Mouse (Mus musculus) thymus, adult 2 months (tissue): ENCODE measurements at regions not wholly inside any gene's neighbourhood (a gene's known extent, or its start where the extent isn't known, plus 50 kb on each side); places are given as distances from the start of the nearest gene placed in this dataset.

ENCODE experiments used
- DNase-seq: peaks from one replicate; pipeline ENCODE4 v3.0.0; 2021
- H3K27ac ChIP-seq: fragments of 200-500 bp; 2 replicates; pipeline ENCODE4 v1.5.1; 2012; ENCODE audit warnings: low read length, control low read depth; ENCODE audit not compliant: control insufficient read depth, insufficient read depth
- H3K27me3 ChIP-seq: fragments of 200-500 bp; 2 replicates; pipeline ENCODE4 v1.6.1; 2012; ENCODE audit warnings: mild to moderate bottlenecking, low read length, moderate library complexity, mixed read lengths; ENCODE audit not compliant: control insufficient read depth, insufficient read depth
- H3K36me3 ChIP-seq: fragments of 200-500 bp; 2 replicates; pipeline ENCODE4 v1.6.1; 2012; ENCODE audit warnings: mild to moderate bottlenecking, low read length, moderate library complexity; ENCODE audit not compliant: control insufficient read depth, insufficient read depth
- H3K4me1 ChIP-seq: fragments of 200-500 bp; replicated peaks from 2 replicates; pipeline ENCODE4 v1.6.1; 2012; ENCODE audit warnings: low read length; ENCODE audit not compliant: control insufficient read depth, insufficient read depth
- H3K4me3 ChIP-seq: fragments of 200-500 bp; 2 replicates; pipeline ENCODE4 v1.5.1; 2012; ENCODE audit warnings: mild to moderate bottlenecking, low read length, control low read depth, moderate library complexity; ENCODE audit not compliant: control insufficient read depth, insufficient read depth
- CTCF ChIP-seq: fragments of 200-500 bp; IDR thresholded peaks from 2 replicates; pipeline ENCODE4 v1.5.1; 2012; ENCODE audit warnings: mild to moderate bottlenecking, control low read depth, low read length, moderate library complexity, borderline replicate concordance; ENCODE audit not compliant: control insufficient read depth, poor library complexity, insufficient read depth; ENCODE audit errors: extremely low read depth
- POLR2A ChIP-seq: fragments of 200-500 bp; IDR thresholded peaks from 2 replicates; pipeline ENCODE4 v1.6.1; 2012; ENCODE audit warnings: mild to moderate bottlenecking, low read length, control low read depth, moderate library complexity; ENCODE audit not compliant: control insufficient read depth, poor library complexity, insufficient read depth; ENCODE audit errors: extremely low read depth
- WGBS: fragments of 180-500 bp; shearing (Covaris S2); methylation state at CpG from one replicate; pipeline ENCODE4 v1.1.7; 2018; 5-methylcytosine and 5-hydroxymethylcytosine counted together

DNA sequence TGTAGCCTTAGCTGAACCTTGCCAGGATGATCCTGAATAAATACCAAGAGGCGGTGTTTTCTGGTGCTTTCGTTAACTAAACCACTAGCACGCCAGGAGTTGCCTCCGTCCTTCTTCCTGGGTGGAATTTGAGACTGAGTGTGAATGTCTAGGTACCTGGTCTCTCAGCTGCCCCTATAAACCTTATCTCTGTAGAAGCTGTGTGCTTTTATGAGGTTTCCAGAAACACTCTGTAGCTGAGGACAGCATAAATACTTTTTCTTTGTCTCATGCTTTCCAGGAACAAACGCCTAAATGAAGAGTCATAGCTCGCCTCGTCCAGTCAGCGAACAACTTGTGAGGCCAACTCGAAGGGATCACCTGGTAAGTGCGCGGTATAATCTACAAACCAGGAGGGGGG, 143.6 kb upstream of the Tsc22d1 start:
- Histone ChIP-seq H3K4me3 (no peak overlapping the region), H3K27ac (no peak overlapping the region), H3K36me3 (no peaks in the 10 kb centered on the region), H3K27me3 (no peaks in the 10 kb centered on the region), H3K4me1 (no peaks in the 10 kb centered on the region)
- no peak for DNase-seq
- WGBS, result 90% methylated on average over 11 of the region's 11 CpGs
- no peak for TF ChIP-seq CTCF
- no peak for TF ChIP-seq POLR2A

DNA sequence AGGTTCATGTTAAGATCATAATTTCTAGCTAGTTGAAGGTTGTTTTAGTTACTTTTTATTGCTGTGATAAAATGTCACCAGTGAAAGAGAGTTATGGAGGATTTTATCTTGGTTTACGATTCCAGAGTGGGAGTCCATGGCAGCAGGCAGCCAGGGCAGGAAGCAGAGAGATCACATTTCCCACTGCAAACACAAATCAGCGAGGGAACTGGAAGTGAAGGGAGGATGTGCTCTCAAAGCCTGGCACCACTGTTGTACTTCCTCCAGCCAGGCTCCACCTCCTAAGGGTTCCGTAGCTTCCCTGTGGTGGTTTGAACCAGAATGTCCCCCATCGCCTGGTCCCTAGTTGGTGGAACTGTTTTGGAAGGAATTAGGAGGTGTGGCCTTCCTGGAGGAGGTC, 141.9 kb upstream of the Tsc22d1 start:
- no peak for DNase-seq
- 87% methylated on average over 4 of the region's 4 CpGs for WGBS
- Histone ChIP-seq H3K27ac (no peak overlapping the region), H3K27me3 (no peaks in the 10 kb centered on the region), H3K4me1 (no peaks in the 10 kb centered on the region), H3K4me3 (no peak overlapping the region), H3K36me3 (no peaks in the 10 kb centered on the region)
- TF ChIP-seq CTCF (no peak), POLR2A (no peak)

DNA sequence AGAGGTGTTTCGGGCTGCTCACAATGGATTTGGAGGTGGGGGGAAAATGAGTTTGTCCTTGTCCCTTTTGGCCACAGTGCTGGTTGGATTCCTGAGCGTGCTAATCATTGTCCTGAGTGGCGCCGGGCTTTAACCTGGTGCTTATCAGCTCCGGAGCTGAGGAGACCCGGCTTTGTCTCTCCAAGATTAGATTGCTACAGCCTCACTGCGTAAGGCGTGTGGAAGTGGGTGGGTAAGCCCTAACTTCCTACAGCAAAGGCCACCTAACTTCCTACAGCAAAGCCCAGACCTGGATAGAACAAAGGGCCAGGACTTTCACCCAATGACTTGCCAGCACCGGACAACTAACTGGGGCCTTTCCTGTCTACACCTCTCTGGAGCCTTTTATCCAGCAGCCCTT, 138.1 kb upstream of the Tsc22d1 start:
- WGBS, result 72% methylated on average over 9 of the region's 9 CpGs
- DNase-seq, result no peak
- Histone ChIP-seq H3K4me1 (no peaks in the 10 kb centered on the region), H3K27ac (no peak overlapping the region), H3K27me3 (no peaks in the 10 kb centered on the region), H3K4me3 (no peak overlapping the region), H3K36me3 (no peaks in the 10 kb centered on the region)
- no peak for TF ChIP-seq POLR2A
- TF ChIP-seq CTCF, result no peak

DNA sequence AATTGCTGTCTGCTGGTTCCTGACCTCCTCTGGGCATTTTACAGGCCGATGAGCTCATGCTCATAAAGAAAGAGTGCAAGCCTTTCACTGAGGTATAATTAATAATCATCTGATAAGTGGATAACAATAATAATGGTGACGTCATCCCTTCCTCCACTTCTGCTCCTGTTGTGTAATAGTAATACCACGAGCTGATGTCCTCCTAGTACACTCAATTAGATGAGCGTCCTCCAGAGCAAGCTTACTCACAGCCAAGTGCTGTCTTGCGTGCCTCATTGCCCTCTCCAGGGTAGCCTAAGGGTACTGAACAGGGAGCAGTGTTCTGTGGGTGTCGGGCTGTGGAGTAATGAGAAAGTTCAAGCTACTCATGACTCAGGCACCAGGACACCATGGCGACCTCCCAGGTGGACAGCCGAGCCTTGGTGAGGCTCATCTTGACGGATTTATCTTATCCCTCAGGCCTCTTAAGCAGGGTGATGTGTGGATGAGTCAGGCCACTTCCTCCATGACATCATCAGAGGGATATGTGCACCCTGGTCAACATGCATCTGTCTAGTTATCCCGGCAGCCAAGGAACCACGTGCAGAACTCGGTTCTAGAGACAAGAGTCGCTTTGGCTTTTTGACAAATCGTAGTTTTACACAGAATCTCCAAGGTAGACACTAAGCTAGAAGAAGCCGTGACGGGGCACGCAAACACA, 135.9 kb upstream of the Tsc22d1 start:
- Histone ChIP-seq H3K4me1 (no peaks in the 10 kb centered on the region), H3K36me3 (no peaks in the 10 kb centered on the region), H3K4me3 (no peak overlapping the region), H3K27me3 (no peaks in the 10 kb centered on the region), H3K27ac (no peak overlapping the region)
- WGBS, result 94% methylated on average over 17 of the region's 17 CpGs
- TF ChIP-seq CTCF (no peak), POLR2A (no peak)
- no peak for DNase-seq

DNA sequence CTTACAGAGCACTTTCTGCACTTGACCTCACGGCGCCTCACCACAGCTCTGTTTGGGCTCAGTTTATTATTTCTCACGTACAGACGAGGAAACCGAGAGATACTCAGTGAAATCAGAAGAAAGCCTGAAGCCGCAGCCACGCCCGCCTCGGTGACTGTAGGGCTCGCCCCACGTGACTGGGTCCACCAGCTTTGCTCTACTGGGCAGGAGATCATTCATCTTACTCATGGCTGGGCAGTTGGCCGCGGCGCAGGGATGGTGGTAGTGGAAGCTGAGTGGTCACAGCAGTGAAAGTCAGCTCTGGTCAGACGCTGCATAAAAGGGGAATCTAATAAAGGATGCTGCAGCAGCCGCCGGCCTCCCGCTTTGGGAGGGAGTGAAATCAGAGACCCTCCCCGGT, 135.2 kb upstream of the Tsc22d1 start:
- TF ChIP-seq POLR2A (no peak), CTCF (no peak)
- Histone ChIP-seq H3K4me3 (no peak overlapping the region), H3K27ac (no peak overlapping the region), H3K27me3 (no peaks in the 10 kb centered on the region), H3K4me1 (no peaks in the 10 kb centered on the region), H3K36me3 (no peaks in the 10 kb centered on the region)
- no peak for DNase-seq
- WGBS, result 87% methylated on average over 19 of the region's 19 CpGs

DNA sequence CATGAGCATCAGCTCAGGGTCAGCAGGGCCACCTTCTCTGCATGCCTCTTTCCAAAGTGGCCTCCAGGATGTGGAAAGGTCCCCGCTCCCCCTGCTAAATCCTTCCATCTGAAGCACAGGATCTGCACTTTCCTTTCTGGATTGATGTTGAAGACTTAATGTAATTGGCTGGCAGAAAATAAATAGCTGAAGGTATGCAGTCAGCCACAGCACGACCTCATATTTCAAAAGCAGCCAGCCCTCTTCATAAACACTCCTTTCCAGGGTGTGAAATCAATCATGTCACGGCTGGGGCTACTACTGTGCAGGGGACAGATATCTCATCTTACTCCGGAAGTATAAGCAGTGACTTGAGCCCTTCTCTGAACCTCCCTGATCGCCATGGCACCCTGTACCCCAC, 132.9 kb upstream of the Tsc22d1 start:
- H3K4me3 ChIP-seq, result no peak overlapping the region
- 79% methylated on average over 5 of the region's 5 CpGs for WGBS
- no peak for DNase-seq
- TF ChIP-seq POLR2A, result no peak
- H3K27me3 ChIP-seq, result no peaks in the 10 kb centered on the region
- H3K27ac ChIP-seq, result no peak overlapping the region
- H3K36me3 ChIP-seq, result no peaks in the 10 kb centered on the region
- H3K4me1 ChIP-seq, result no peaks in the 10 kb centered on the region

DNA sequence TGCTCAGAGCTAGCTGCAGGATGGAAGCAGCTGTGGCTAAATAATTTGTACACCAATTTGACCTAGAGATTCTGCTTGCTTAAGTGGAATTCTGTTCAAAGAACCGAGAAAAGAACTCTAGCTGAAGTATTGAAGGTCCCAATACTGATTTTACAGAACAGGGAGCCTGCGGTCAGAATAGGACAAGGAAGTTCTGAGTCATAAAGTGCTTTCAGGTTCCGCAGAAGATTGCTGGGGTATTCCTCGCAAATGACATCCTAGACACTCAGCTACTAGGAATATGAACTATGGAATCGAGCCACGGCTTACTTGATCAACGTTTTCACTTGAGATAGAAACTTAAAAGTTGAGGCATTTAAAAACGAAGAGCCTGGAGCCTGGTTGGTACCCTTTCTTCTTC, 127.0 kb upstream of the Tsc22d1 start:
- Histone ChIP-seq H3K4me3 (no peak overlapping the region), H3K4me1 (no peaks in the 10 kb centered on the region), H3K36me3 (no peaks in the 10 kb centered on the region), H3K27me3 (no peaks in the 10 kb centered on the region), H3K27ac (no peak overlapping the region)
- 91% methylated on average over 8 of the region's 8 CpGs for WGBS
- no peak for DNase-seq
- TF ChIP-seq CTCF (no peak), POLR2A (no peak)
